Mouse (Mus musculus) yolk sac, embryonic 10.5 days (tissue): ENCODE measurements around the gene Mkrn2os.
"Not testable (repeated sequence)": the region's sequence is repeated elsewhere in the genome, so short reads cannot be mapped to it uniquely, and the experiment has no call there.

ENCODE experiments used
- DNase-seq: peaks from one replicate; pipeline ENCODE4 v3.0.0-alpha.2; 2017; ENCODE audit warnings: low spot score

Gene Mkrn2os

GRCm38 (mm10) chr6:115592458-115592857 lies at the start of gene Mkrn2os:
Gene Mkrn2os, minus strand, starts transcription at chr6:115592576.
- DNase-seq: peak; percentile 71

GRCm38 (mm10) chr6:115638188-115638587 lies 45.8 kb upstream of the Mkrn2os start:
- not testable (repeated sequence) for DNase-seq

- DNase-seq: no peak
These were observed 41.6 kb upstream of the Mkrn2os start for GRCm38 (mm10) chr6:115634015-115634414.

- peak; percentile 76 for DNase-seq
These were observed 38.9 kb upstream of the Mkrn2os start for GRCm38 (mm10) chr6:115631056-115631795.

- no peak for DNase-seq
These were observed 33.7 kb upstream of the Mkrn2os start for GRCm38 (mm10) chr6:115626121-115626520.

GRCm38 (mm10) chr6:115620942-115621341 lies 28.6 kb upstream of the Mkrn2os start:
- DNase-seq: no peak

GRCm38 (mm10) chr6:115619818-115620217 lies 27.4 kb upstream of the Mkrn2os start:
- no peak for DNase-seq

GRCm38 (mm10) chr6:115615983-115616382 lies 23.6 kb upstream of the Mkrn2os start:
- DNase-seq: no peak

- no peak for DNase-seq
These were observed 21.4 kb upstream of the Mkrn2os start for GRCm38 (mm10) chr6:115613793-115614192.

GRCm38 (mm10) chr6:115610301-115610700 lies 17.9 kb upstream of the Mkrn2os start:
- no peak for DNase-seq

- DNase-seq: no peak
These were observed 16.7 kb upstream of the Mkrn2os start for GRCm38 (mm10) chr6:115609121-115609520.

GRCm38 (mm10) chr6:115607429-115607828 lies 15.1 kb upstream of the Mkrn2os start:
- DNase-seq: no peak

- DNase-seq: no peak
These were observed 14.1 kb upstream of the Mkrn2os start for GRCm38 (mm10) chr6:115606461-115606860.

GRCm38 (mm10) chr6:115601715-115602523 lies 9.5 kb upstream of the Mkrn2os start, which contains the start of gene Mkrn2:
Gene Mkrn2, plus strand, starts transcription at chr6:115601902.
- DNase-seq: peak; percentile 88

- DNase-seq: no peak
These were observed 8.9 kb upstream of the Mkrn2os start for GRCm38 (mm10) chr6:115601322-115601714.

- no peak for DNase-seq
These were observed 3.3 kb upstream of the Mkrn2os start for GRCm38 (mm10) chr6:115595667-115596066.

GRCm38 (mm10) chr6:115594463-115594862 lies 2.1 kb upstream of the Mkrn2os start:
- no peak for DNase-seq

GRCm38 (mm10) chr6:115593252-115593651 lies 876 bp upstream of the Mkrn2os start:
- DNase-seq: no peak

- DNase-seq: peak; percentile 31
These were observed 550 bp downstream of the Mkrn2os start for GRCm38 (mm10) chr6:115591692-115592359.

- no peak for DNase-seq
These were observed 6.1 kb downstream of the Mkrn2os start for GRCm38 (mm10) chr6:115586321-115586720.

- DNase-seq: peak; percentile 54
These were observed 8.2 kb downstream of the Mkrn2os start for GRCm38 (mm10) chr6:115584176-115584575.

- DNase-seq: no peak
These were observed 8.8 kb downstream of the Mkrn2os start for GRCm38 (mm10) chr6:115583430-115584125.
